Comparison of ENCODE assay signal across 9 mouse cellular contexts in the genomic region with DNA sequence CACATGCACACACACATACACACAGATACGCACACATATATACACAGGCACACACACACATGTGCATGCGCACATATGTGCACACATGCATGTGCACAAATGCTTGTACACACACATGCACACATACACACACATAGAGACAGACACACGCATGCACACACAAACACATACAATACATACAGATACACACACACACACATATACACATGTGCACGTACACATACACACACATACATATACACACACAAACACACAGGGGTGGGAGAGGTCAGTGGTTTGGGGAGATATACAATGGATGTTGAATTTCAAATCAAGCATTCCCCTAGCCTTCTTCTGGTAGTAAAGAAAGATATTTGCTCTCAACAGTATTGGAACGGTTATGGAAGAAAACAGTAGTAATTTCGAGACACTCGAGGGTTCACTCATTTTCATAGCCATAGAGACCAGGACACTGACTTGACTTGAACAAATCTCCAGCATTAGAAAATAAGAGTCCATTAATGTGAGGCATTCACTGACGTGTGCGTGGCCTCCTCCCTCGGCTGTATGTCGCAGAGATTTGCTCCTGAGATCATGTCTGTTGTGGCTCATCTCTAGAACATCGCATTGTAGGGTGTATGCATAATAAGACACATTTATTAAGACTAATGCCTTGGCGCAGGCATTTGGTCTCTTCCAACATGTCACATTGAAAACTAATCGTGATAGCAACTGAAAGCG.
DNase-seq lines count a peak whose midpoint lies in the region; ATAC-seq lines count a peak whose summit lies in the region.
"Had no signal": no experiment of that assay in that cellular context is flagged by ENCODE, and none has a peak within 500 bp of the region (broad histone marks: within the 10 kb centered on the region; RNA-seq: fewer than 3 reads in every experiment).

No protein-coding gene starts in this region.

- H3K4me1 ChIP-seq in kidney, embryonic 14.5 days (ENCODE audit: control insufficient read depth, insufficient read depth, low read length): no peaks in the 10 kb centered on the region
- H3K4me1 ChIP-seq in liver, embryonic 12.5 days: no peaks in the 10 kb centered on the region

- no peak for ATAC-seq in CD4-positive, CD25-positive, alpha-beta regulatory T cell, adult 4 months
- ATAC-seq in kidney, embryonic 14.5 days (ENCODE audit: low FRiP score, low TSS enrichment): peak; percentile 45; the same call in 1 of the 2 replicates
- ATAC-seq in liver, embryonic 12.5 days: no peak

- H3K27me3 ChIP-seq in kidney, embryonic 14.5 days (ENCODE audit: control insufficient read depth, insufficient read depth, low read length): no peaks in the 10 kb centered on the region
- H3K27me3 ChIP-seq in liver, embryonic 12.5 days (replicated peaks): no peaks in the 10 kb centered on the region

- peak; percentile 5 for DNase-seq in CD4-positive, CD25-positive, alpha-beta regulatory T cell, adult 2 months (ENCODE audit: low read depth, low spot score)
- DNase-seq in kidney, postnatal 14 days: no peak
- DNase-seq in right cerebral cortex, adult 18-20 months: peak; percentile 7
- DNase-seq in right cerebral cortex, postnatal 36 days (ENCODE audit: low spot score in 2 of 2): no peak
- no peak for DNase-seq in right cerebral cortex, postnatal 10 days (ENCODE audit: low spot score in 2 of 2)
- DNase-seq: cerebellum, adult 11-12 months had no signal

- H3K4me3 ChIP-seq in kidney, embryonic 14.5 days (ENCODE audit: low read length): no peak overlapping the region
- H3K4me3 ChIP-seq in liver, embryonic 12.5 days: no peak overlapping the region

- H3K9me3 ChIP-seq in kidney, embryonic 14.5 days (ENCODE audit: control insufficient read depth, low read length): no peaks in the 10 kb centered on the region
- no peaks in the 10 kb centered on the region for H3K9me3 ChIP-seq in liver, embryonic 12.5 days (replicated peaks)

- no peak overlapping the region for H3K9ac ChIP-seq in kidney, embryonic 14.5 days (ENCODE audit: low read depth, low read length)
- H3K9ac ChIP-seq in liver, embryonic 12.5 days: no peak overlapping the region

- 78% methylated on average over 15 of the region's 15 CpGs for WGBS in kidney, embryonic 14.5 days
- WGBS in liver, embryonic 12.5 days (ENCODE audit: insufficient replicate concordance): 66% methylated on average over 15 of the region's 15 CpGs

- no peak overlapping the region for H3K27ac ChIP-seq in kidney, embryonic 14.5 days (ENCODE audit: low read depth, low read length)
- H3K27ac ChIP-seq in liver, embryonic 12.5 days: no peak overlapping the region

- H3K36me3 ChIP-seq in kidney, embryonic 14.5 days (ENCODE audit: control insufficient read depth, insufficient read depth, low read length): peaks cover 6% of the 10 kb centered on the region; the same call in 1 of the 2 replicates
- no peaks in the 10 kb centered on the region for H3K36me3 ChIP-seq in liver, embryonic 12.5 days

- no peak overlapping the region for H3K4me2 ChIP-seq in kidney, embryonic 14.5 days (replicated peaks; ENCODE audit: low read depth, low read length)
- no peak overlapping the region for H3K4me2 ChIP-seq in liver, embryonic 12.5 days

Comparison
In these comparisons a context has a peak if more than half of its experiments do, and no peak if none do; other contexts are left out.
1. DNase-seq: peak in CD4-positive, CD25-positive, alpha-beta regulatory T cell, adult 2 months (single experiment) and right cerebral cortex, adult 18-20 months (single experiment); none in kidney, postnatal 14 days (single experiment), right cerebral cortex, postnatal 36 days (0 of 2) and right cerebral cortex, postnatal 10 days (0 of 2).